Comparison of ENCODE assay signal across 8 mouse cellular contexts in genomic region chr14:102980986-102981385, GRCm38 (mm10). TPM values are rescaled to one million over a fixed set of nuclear protein-coding genes. Genes with fewer than 3 reads are reported as not detected.
DNase-seq lines count a peak whose midpoint lies in the region; TF ChIP-seq lines count a peak whose summit lies in the region.

No protein-coding gene starts in this region.

- H3K4me1 ChIP-seq in cerebellum, adult 2 months (ENCODE audit: control insufficient read depth, insufficient read depth, low read length) = peaks cover 3% of the 10 kb centered on the region; the same call in 1 of the 2 replicates

- no peak for DNase-seq in cerebellum, adult 2 months
- no peak for DNase-seq in cerebellum, adult 9-10 months
- peak; percentile 19 for DNase-seq in right cerebral cortex, postnatal 25 days
- DNase-seq in right cerebral cortex, postnatal 36 days (ENCODE audit: low spot score in 2 of 2) = no peak
- peak; percentile 37 for DNase-seq in induced T-regulatory cell, adult 2 months (ENCODE audit: low read depth)
- DNase-seq in naive thymus-derived CD4-positive, alpha-beta T cell, adult 2 months (ENCODE audit: low read depth) = peak; percentile 35
- no peak for DNase-seq in right cerebral cortex, postnatal 10 days (ENCODE audit: low spot score in 2 of 2)
- no peak for DNase-seq in left cerebral cortex, postnatal 36 days (ENCODE audit: low spot score in 2 of 2)

- H3K27me3 ChIP-seq in cerebellum, adult 2 months (ENCODE audit: control insufficient read depth, insufficient read depth, low read length) = no peaks in the 10 kb centered on the region

- TF ChIP-seq POLR2A in cerebellum, adult 2 months (IDR thresholded peaks at IDR 0.05; ENCODE audit: borderline replicate concordance, insufficient read depth, low read length) = no peak

- H3K4me3 ChIP-seq in cerebellum, adult 2 months (replicated peaks; ENCODE audit: insufficient read depth, low read depth, low read length) = peak overlapping the region; percentile 85

- intact Hi-C loops in left cerebral cortex, postnatal 36 days (cut with DNase I) = loop anchor here (2.0 to 5.0 kb wide), 5 partner anchors 79 to 799 kb away; no protein-coding TSS in a partner anchor

- WGBS in cerebellum, adult 2 months = 2% methylated on average over 14 of the region's 14 CpGs

- H3K27ac ChIP-seq in cerebellum, adult 2 months (ENCODE audit: insufficient read depth, low read length) = peak overlapping the region; percentile 94

- TF ChIP-seq CTCF in cerebellum, adult 2 months (IDR thresholded peaks at IDR 0.05; ENCODE audit: borderline replicate concordance, insufficient read depth, low read depth, low read length) = no peak

RNA-seq across cellular contexts. Expression of gene Kctd12, which starts 1.5 kb away (rescaled TPM):
- polyA plus RNA-seq in cerebellum, adult 2 months (2012; rRNA removed) = 45.8 and 49.4 TPM in 2 replicates
- total RNA-seq in left cerebral cortex, postnatal 36 days (2021) = 10 to 100 TPM; 42.4 to 48.6 TPM

Comparison
In these comparisons a context has a peak if more than half of its experiments do, and no peak if none do; other contexts are left out.
1. DNase-seq: peak in right cerebral cortex, postnatal 25 days (single experiment), induced T-regulatory cell, adult 2 months (single experiment) and naive thymus-derived CD4-positive, alpha-beta T cell, adult 2 months (single experiment); none in cerebellum, adult 2 months (0 of 2), cerebellum, adult 9-10 months (single experiment), right cerebral cortex, postnatal 36 days (0 of 2), right cerebral cortex, postnatal 10 days (0 of 2) and left cerebral cortex, postnatal 36 days (0 of 2).